Mouse (Mus musculus) midbrain, embryonic 11.5 days (tissue): Measurements from ENCODE around the gene Ubxn11. TPM values are rescaled to one million over a fixed set of nuclear protein-coding genes. Genes with fewer than 3 reads are reported as not detected.
"Not testable (repeated sequence)": the region's sequence is repeated elsewhere in the genome, so short reads cannot be mapped to it uniquely, and the experiment has no call there.

Experiments used
- ATAC-seq: fragments of 200-750 bp; cut with Nextera tagmentation; 2 replicates; pipeline ENCODE4 v1.8.0; 2017; ENCODE audit warnings: moderate TSS enrichment, moderate library complexity; ENCODE audit not compliant: low FRiP score
- DNase-seq: peaks from one replicate; pipeline ENCODE4 v3.0.0; 2015; ENCODE audit warnings: low spot score; ENCODE audit errors: missing footprints
- H3K27ac ChIP-seq: fragments of 300-500 bp; sonication (generic); 2 replicates; pipeline ENCODE4 v1.5.1; 2014; ENCODE audit warnings: low read depth, low read length
- H3K27me3 ChIP-seq: fragments of 300-500 bp; sonication (generic); 2 replicates; pipeline ENCODE4 v1.6.1; 2014; ENCODE audit warnings: mild to moderate bottlenecking, low read length, moderate library complexity, mixed read lengths; ENCODE audit not compliant: control insufficient read depth, insufficient read depth
- H3K36me3 ChIP-seq: fragments of 300-500 bp; sonication (generic); 2 replicates; pipeline ENCODE4 v1.6.1; 2014; ENCODE audit warnings: mild to moderate bottlenecking, low read length, moderate library complexity, mixed read lengths; ENCODE audit not compliant: control insufficient read depth, insufficient read depth
- H3K4me1 ChIP-seq: fragments of 300-500 bp; sonication (generic); 2 replicates; pipeline ENCODE4 v1.6.1; 2014; ENCODE audit warnings: low read length; ENCODE audit not compliant: control insufficient read depth, insufficient read depth
- H3K4me2 ChIP-seq: fragments of 300-500 bp; sonication (generic); 2 replicates; pipeline ENCODE4 v1.6.1; 2014; ENCODE audit warnings: mild to moderate bottlenecking, moderate library complexity
- H3K4me3 ChIP-seq: fragments of 300-500 bp; sonication (generic); 2 replicates; pipeline ENCODE4 v1.5.1; 2014; ENCODE audit warnings: low read depth, low read length
- H3K9ac ChIP-seq: fragments of 300-500 bp; sonication (generic); 2 replicates; pipeline ENCODE4 v1.6.1; 2014; ENCODE audit warnings: low read length
- H3K9me3 ChIP-seq: fragments of 300-500 bp; sonication (generic); 2 replicates; pipeline ENCODE4 v1.6.1; 2016; ENCODE audit warnings: low read length; ENCODE audit not compliant: control insufficient read depth
- WGBS: fragments of 180-500 bp; shearing (Covaris S2); extraction: QIAGEN DNeasy Blood & Tissue Kit; methylation state at CpG from one replicate; pipeline ENCODE4 v1.1.7; 2014; 5-methylcytosine and 5-hydroxymethylcytosine counted together
- polyA plus RNA-seq: library from polyadenylated mRNA; unstranded; fragments of >200 nt; fragmentation: Nextera tagmentation; extraction: Ambion mirVana; gene quantifications from 2 replicates; pipeline ENCODE4 v1.2.1, GENCODE M21; 2014

Ubxn11 gene
- polyA plus RNA-seq, 1 experiment from 2014 or later: 3.0 TPM

- Histone ChIP-seq H3K9ac (no peak overlapping the region), H3K27ac (no peak overlapping the region), H3K4me2 (no peak overlapping the region), H3K4me1 (no peaks in the 10 kb centered on the region), H3K9me3 (no peaks in the 10 kb centered on the region), H3K36me3 (peaks cover 5% of the 10 kb centered on the region), H3K4me3 (no peak overlapping the region), H3K27me3 (no peaks in the 10 kb centered on the region)
- ATAC-seq (no peak), DNase-seq (peak; percentile 47)
- 78% methylated on average over 8 of the region's 8 CpGs for WGBS
These were observed 54.4 kb downstream of the Ubxn11 start for GRCm38 (mm10) chr4:134156744-134157143.

- H3K36me3 ChIP-seq: peaks cover 5% of the 10 kb centered on the region
- no peak overlapping the region for H3K9ac ChIP-seq
- H3K4me1 ChIP-seq: no peaks in the 10 kb centered on the region
- no peak overlapping the region for H3K4me2 ChIP-seq
- ATAC-seq: no peak
- H3K9me3 ChIP-seq: no peaks in the 10 kb centered on the region
- H3K4me3 ChIP-seq: no peak overlapping the region
- DNase-seq: no peak
- WGBS: 82% methylated on average over 2 of the region's 2 CpGs
- H3K27me3 ChIP-seq: no peaks in the 10 kb centered on the region
- H3K27ac ChIP-seq: no peak overlapping the region
These were observed 55.2 kb downstream of the Ubxn11 start for GRCm38 (mm10) chr4:134157558-134157957.

GRCm38 (mm10) chr4:134158774-134159173, 56.4 kb downstream of the Ubxn11 start:
- Histone ChIP-seq H3K27me3 (no peaks in the 10 kb centered on the region), H3K27ac (no peak overlapping the region), H3K4me3 (no peak overlapping the region), H3K4me1 (no peaks in the 10 kb centered on the region), H3K9me3 (no peaks in the 10 kb centered on the region), H3K4me2 (no peak overlapping the region), H3K36me3 (peaks cover 2% of the 10 kb centered on the region), H3K9ac (no peak overlapping the region)
- no peak for ATAC-seq
- DNase-seq: peak; percentile 78
- 88% methylated on average over 6 of the region's 6 CpGs for WGBS

DNA sequence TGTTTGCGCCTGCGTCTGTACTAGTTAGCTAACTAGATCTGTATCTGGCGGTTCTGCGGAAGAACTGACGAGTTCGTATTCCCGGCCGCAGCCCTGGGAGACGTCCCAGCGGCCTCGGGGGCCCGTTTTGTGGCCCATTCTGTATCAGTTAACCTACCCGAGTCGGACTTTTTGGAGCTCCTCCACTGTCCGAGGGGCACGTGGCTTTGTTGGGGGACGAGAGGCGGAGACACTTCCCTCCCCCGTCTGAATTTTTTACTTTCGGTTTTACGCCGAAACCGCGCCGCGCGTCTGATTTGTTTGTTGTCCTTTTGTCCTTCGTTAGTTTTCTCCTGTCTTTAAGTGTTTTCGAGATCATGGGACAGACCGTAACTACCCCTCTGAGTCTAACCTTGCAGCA, 57.7 kb downstream of the Ubxn11 start:
- 13% methylated on average over 27 of the region's 30 CpGs for WGBS
- H3K27ac ChIP-seq, H3K36me3 ChIP-seq, H3K9ac ChIP-seq, H3K27me3 ChIP-seq, H3K4me1 ChIP-seq, H3K9me3 ChIP-seq, ATAC-seq: not testable (repeated sequence)
- peak; percentile 93 for DNase-seq
- Histone ChIP-seq H3K4me3 (peak overlapping the region; percentile 40), H3K4me2 (peak overlapping the region; percentile 53)

GRCm38 (mm10) chr4:134164591-134164990, 62.2 kb downstream of the Ubxn11 start:
- DNase-seq: no peak
- Histone ChIP-seq H3K4me2 (no peak overlapping the region), H3K36me3 (no peaks in the 10 kb centered on the region), H3K4me3 (no peak overlapping the region), H3K4me1 (no peaks in the 10 kb centered on the region), H3K27me3 (no peaks in the 10 kb centered on the region), H3K9ac (no peak overlapping the region), H3K27ac (no peak overlapping the region), H3K9me3 (no peaks in the 10 kb centered on the region)
- 84% methylated on average over 5 of the region's 6 CpGs for WGBS
- no peak for ATAC-seq

GRCm38 (mm10) chr4:134165024-134165423, 62.7 kb downstream of the Ubxn11 start:
- Histone ChIP-seq H3K4me2 (no peak overlapping the region), H3K4me3 (no peak overlapping the region), H3K4me1 (no peaks in the 10 kb centered on the region), H3K36me3 (no peaks in the 10 kb centered on the region), H3K27me3 (no peaks in the 10 kb centered on the region), H3K9ac (no peak overlapping the region), H3K27ac (no peak overlapping the region), H3K9me3 (no peaks in the 10 kb centered on the region)
- ATAC-seq (no peak), DNase-seq (peak; percentile 6)
- 91% methylated on average over 6 of the region's 6 CpGs for WGBS

- H3K36me3 ChIP-seq: no peaks in the 10 kb centered on the region
- 92% methylated on average over 3 of the region's 3 CpGs for WGBS
- no peak overlapping the region for H3K9ac ChIP-seq
- no peak overlapping the region for H3K27ac ChIP-seq
- H3K4me2 ChIP-seq: no peak overlapping the region
- no peak for ATAC-seq
- H3K4me3 ChIP-seq: no peak overlapping the region
- H3K4me1 ChIP-seq: no peaks in the 10 kb centered on the region
- no peaks in the 10 kb centered on the region for H3K27me3 ChIP-seq
- H3K9me3 ChIP-seq: no peaks in the 10 kb centered on the region
- peak; percentile 65 for DNase-seq
These were observed 63.4 kb downstream of the Ubxn11 start for GRCm38 (mm10) chr4:134165548-134166465.

DNA sequence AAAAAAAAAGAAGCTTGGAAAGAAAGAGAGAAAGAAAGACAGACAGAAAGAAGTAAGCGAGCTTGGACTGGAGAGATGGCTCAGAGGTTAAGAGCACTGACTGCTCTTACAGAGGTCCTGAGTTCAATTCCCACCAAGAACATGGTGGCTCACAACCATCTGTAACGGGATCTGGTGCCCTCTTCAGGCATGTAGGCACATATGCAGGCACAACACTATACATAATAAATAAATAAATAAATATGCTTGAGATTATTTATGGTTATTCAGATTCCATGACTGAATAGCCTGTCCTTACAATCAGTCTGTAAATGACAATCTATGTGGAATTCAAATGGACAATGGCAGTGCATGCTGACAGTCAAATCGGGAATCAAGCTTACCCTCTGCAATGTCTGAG, 64.5 kb downstream of the Ubxn11 start:
- H3K4me1 ChIP-seq: no peaks in the 10 kb centered on the region
- no peaks in the 10 kb centered on the region for H3K36me3 ChIP-seq
- no peak overlapping the region for H3K9ac ChIP-seq
- H3K27me3 ChIP-seq: no peaks in the 10 kb centered on the region
- 94% methylated on average over 3 of the region's 3 CpGs for WGBS
- ATAC-seq (no peak), DNase-seq (no peak)
- no peaks in the 10 kb centered on the region for H3K9me3 ChIP-seq
- no peak overlapping the region for H3K27ac ChIP-seq
- H3K4me2 ChIP-seq: no peak overlapping the region
- no peak overlapping the region for H3K4me3 ChIP-seq

DNA sequence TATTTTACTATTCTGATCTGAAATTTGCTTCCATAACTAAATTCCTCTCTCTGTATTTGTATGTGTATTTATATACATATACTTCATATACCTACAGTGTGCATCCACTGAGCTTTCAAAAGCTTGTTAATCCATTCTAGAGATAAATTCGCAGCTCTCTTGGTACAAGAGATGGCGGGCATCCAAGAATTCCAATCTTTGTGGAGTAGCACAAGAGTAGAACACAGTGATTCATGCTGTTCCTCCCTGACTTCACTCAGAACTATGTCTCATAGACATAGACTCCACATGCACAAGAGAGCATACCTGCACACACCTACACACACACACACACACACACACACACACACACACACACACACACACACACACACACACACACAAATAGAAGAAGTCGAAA, 70.0 kb downstream of the Ubxn11 start:
- Histone ChIP-seq H3K4me3 (no peak overlapping the region), H3K9me3 (no peaks in the 10 kb centered on the region), H3K9ac (no peak overlapping the region), H3K4me1 (no peaks in the 10 kb centered on the region), H3K27me3 (no peaks in the 10 kb centered on the region), H3K27ac (no peak overlapping the region), H3K36me3 (no peaks in the 10 kb centered on the region), H3K4me2 (no peak overlapping the region)
- ATAC-seq (no peak), DNase-seq (no peak)
- 82% methylated on average over 3 of the region's 3 CpGs for WGBS
